Mouse (Mus musculus) frontal cortex, postnatal 25 days (tissue): ENCODE results near the gene Zscan4-ps3.
"Not testable (repeated sequence)": the region's sequence is repeated elsewhere in the genome, so short reads cannot be mapped to it uniquely, and the experiment has no call there.

Source experiments
- DNase-seq, 2 experiments: peaks; one replicate each; pipeline ENCODE4 v3.0.0; 2022; ENCODE audit warnings: low spot score in 2 of 2

Gene Zscan4-ps3

DNA sequence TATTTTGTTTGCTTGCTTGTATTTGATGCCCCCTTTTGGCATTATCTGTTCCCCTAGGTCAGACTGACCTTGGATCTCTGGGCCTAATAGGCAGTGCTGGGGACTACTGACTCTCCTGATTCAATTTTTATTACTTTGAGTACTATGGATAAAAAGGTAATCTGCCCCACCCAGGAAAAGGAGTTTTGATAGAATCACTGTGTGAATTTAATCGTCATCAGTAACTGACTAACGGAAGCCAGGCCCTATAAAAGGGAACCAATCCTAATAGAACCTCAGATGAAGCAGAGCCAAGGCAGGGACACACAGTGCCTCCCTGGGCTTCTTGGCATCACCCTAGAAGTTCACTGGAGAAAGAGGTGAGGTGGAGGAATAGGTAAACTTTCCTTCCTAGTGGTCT lies at the start of gene Zscan4-ps3:
Gene Zscan4-ps3, plus strand, starts transcription at position 301 of the 400 bp plus-strand sequence.
- DNase-seq = not testable (repeated sequence)

DNA sequence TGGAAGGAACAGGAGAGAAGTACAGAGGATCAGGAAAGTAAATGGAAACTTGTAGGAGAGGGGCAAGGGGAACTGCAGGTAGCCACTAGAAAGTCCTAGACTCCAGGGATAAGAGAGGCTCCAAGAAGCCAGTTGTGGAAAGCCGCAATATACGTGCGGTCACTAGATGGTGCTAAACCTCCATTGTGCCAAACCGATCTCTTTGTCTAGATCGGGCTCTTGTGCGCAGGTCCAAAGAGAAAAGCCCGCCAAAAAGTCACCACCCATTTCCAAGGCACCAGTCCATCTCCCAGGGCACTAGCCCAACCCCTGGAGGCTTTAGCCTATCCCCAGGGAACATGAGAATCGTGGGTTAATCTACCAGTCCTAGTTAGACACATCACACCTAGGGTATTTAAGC lies 8.0 kb downstream of the Zscan4-ps3 start:
- DNase-seq = not testable (repeated sequence)
